10 mouse cellular contexts compared by ENCODE assay signal in the genomic region with DNA sequence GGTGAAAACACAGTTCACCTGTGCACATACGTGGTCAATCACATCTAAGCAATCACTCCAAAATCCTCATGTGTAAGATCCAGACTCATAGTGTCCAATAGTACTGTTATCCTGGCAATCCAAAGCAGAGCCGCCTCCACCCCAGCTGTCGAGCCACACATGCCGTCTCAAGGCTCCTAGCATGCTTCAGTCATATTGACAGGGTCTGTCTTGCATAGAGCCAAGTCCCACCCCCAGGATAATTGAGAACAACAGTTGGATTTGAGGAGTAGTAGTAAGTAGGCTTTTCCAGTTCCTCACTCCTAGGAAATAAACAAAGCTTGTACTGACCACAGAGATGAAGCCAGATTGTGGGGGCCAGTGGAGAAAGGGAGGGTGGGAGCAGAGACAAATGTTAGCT. TPM values are rescaled to one million over a fixed set of nuclear protein-coding genes. Genes with fewer than 3 reads are reported as not detected.
DNase-seq lines count a peak whose midpoint lies in the region; ATAC-seq and TF ChIP-seq lines count a peak whose summit lies in the region.
"Had no signal": no experiment of that assay in that cellular context is flagged by ENCODE, and none has a peak within 500 bp of the region (broad histone marks: within the 10 kb centered on the region; RNA-seq: fewer than 3 reads in every experiment).

No protein-coding gene starts in this region.

- WGBS in forebrain, postnatal 0 days, result 24% methylated on average over 4 of the region's 4 CpGs
- WGBS in limb, embryonic 12.5 days, result 31% methylated on average over 4 of the region's 4 CpGs
- WGBS in heart, embryonic 10.5 days, result 76% methylated on average over 4 of the region's 4 CpGs

- H3K4me3 ChIP-seq in forebrain, postnatal 0 days (ENCODE audit: low read depth, low read length), result no peak overlapping the region
- H3K4me3 ChIP-seq in limb, embryonic 12.5 days (replicated peaks), result no peak overlapping the region
- H3K4me3 ChIP-seq in heart, embryonic 10.5 days, result no peak overlapping the region
- H3K4me3 ChIP-seq: liver, embryonic 13.5 days had no signal

- H3K9ac ChIP-seq in forebrain, postnatal 0 days, result no peak overlapping the region
- no peak overlapping the region for H3K9ac ChIP-seq in limb, embryonic 12.5 days (replicated peaks)
- H3K9ac ChIP-seq: liver, embryonic 13.5 days had no signal

- TF ChIP-seq CTCF in forebrain, postnatal 0 days (IDR thresholded peaks at IDR 0.05; ENCODE audit: low read depth), result no peak

- ATAC-seq in forebrain, postnatal 0 days, result peak; percentile 75
- no peak for ATAC-seq in limb, embryonic 12.5 days (ENCODE audit: insufficient number of reproducible peaks, insufficient read depth, low FRiP score, low TSS enrichment, low read depth)

- no peak overlapping the region for H3K4me2 ChIP-seq in forebrain, postnatal 0 days (ENCODE audit: low read depth)
- no peak overlapping the region for H3K4me2 ChIP-seq in limb, embryonic 12.5 days
- H3K4me2 ChIP-seq: liver, embryonic 13.5 days had no signal

- peak; percentile 46 to 61 for DNase-seq in frontal cortex, postnatal 36 days (ENCODE audit: low spot score in 2 of 2)
- DNase-seq in frontal cortex, postnatal 10 days (ENCODE audit: low spot score in 2 of 2), result no peak
- DNase-seq in NIH3T3 (ENCODE audit: low read depth), result peak; percentile 24
- peak; percentile 66 for DNase-seq in forebrain, postnatal 0 days
- DNase-seq in heart, embryonic 10.5 days (ENCODE audit: low spot score), result no peak
- DNase-seq in cerebellum, adult 11 months, result no peak
- DNase-seq in adrenal gland, adult (ENCODE audit: inconsistent age in 2 of 2, low spot score in 1 of 2), result no peak
- DNase-seq: liver, embryonic 13.5 days had no signal

- H3K4me1 ChIP-seq in forebrain, postnatal 0 days (ENCODE audit: insufficient read depth), result peaks cover 5% of the 10 kb centered on the region; the same call in 1 of the 2 replicates
- H3K4me1 ChIP-seq in limb, embryonic 12.5 days (replicated peaks), result peaks cover 67% of the 10 kb centered on the region
- peaks cover 53% of the 10 kb centered on the region for H3K4me1 ChIP-seq in heart, embryonic 10.5 days

- no peaks in the 10 kb centered on the region for H3K27me3 ChIP-seq in forebrain, postnatal 0 days (ENCODE audit: insufficient read depth, low read length)
- H3K27me3 ChIP-seq in limb, embryonic 12.5 days, result no peaks in the 10 kb centered on the region
- H3K27me3 ChIP-seq in heart, embryonic 10.5 days (ENCODE audit: insufficient read depth, poor library complexity, severe bottlenecking), result no peaks in the 10 kb centered on the region
- H3K27me3 ChIP-seq: liver, embryonic 13.5 days; Patski had no signal

- peak overlapping the region; percentile 64 for H3K27ac ChIP-seq in forebrain, postnatal 0 days (ENCODE audit: low read depth, low read length)
- peak overlapping the region; percentile 84 for H3K27ac ChIP-seq in limb, embryonic 12.5 days
- no peak overlapping the region for H3K27ac ChIP-seq in heart, embryonic 10.5 days
- H3K27ac ChIP-seq: liver, embryonic 13.5 days had no signal

- peaks cover 11% of the 10 kb centered on the region; the same call in 1 of the 2 replicates for H3K36me3 ChIP-seq in forebrain, postnatal 0 days (ENCODE audit: insufficient read depth)
- H3K36me3 ChIP-seq in limb, embryonic 12.5 days, result peaks cover 21% of the 10 kb centered on the region; the same call in 1 of the 2 replicates
- peaks cover 18% of the 10 kb centered on the region; the same call in 1 of the 2 replicates for H3K36me3 ChIP-seq in heart, embryonic 10.5 days
- H3K36me3 ChIP-seq: liver, embryonic 13.5 days had no signal

- H3K9me3 ChIP-seq in forebrain, postnatal 0 days (ENCODE audit: low read length), result no peaks in the 10 kb centered on the region
- no peaks in the 10 kb centered on the region for H3K9me3 ChIP-seq in limb, embryonic 12.5 days
- no peaks in the 10 kb centered on the region for H3K9me3 ChIP-seq in heart, embryonic 10.5 days
- H3K9me3 ChIP-seq: liver, embryonic 13.5 days had no signal

RNA-seq across cellular contexts. Expression of a gene that starts 24.4 kb away (rescaled TPM):
- 75.0 and 88.4 TPM in 2 replicates for total RNA-seq in forebrain, postnatal 0 days (2014; rRNA removed)
- polyA plus RNA-seq in forebrain, postnatal 0 days (2015; fragmentation: Nextera tagmentation; extraction: Ambion mirVana), result 80.4 and 84.7 TPM in 2 replicates
- 87.0 and 87.5 TPM in 2 replicates for polyA plus RNA-seq in limb, embryonic 12.5 days (2016; fragmentation: Nextera tagmentation; extraction: Ambion mirVana)
- polyA plus RNA-seq in heart, embryonic 10.5 days (2016; fragmentation: Nextera tagmentation; extraction: Ambion mirVana), result 54.6 and 63.6 TPM in 2 replicates

Comparison
In these comparisons a context has a peak if more than half of its experiments do, and no peak if none do; other contexts are left out.
1. DNase-seq: peak in frontal cortex, postnatal 36 days (2 of 2), NIH3T3 (single experiment) and forebrain, postnatal 0 days (single experiment); none in frontal cortex, postnatal 10 days (0 of 2), heart, embryonic 10.5 days (single experiment), cerebellum, adult 11 months (single experiment) and adrenal gland, adult (0 of 2).